Mouse (Mus musculus) adrenal gland, adult (tissue): ENCODE data around the gene Ubap2.

Experiments
- DNase-seq, 2 experiments: peaks; one replicate each; pipeline ENCODE4 v3.0.0; 2022 to 2023; ENCODE audit warnings: low spot score in 1 of 2; ENCODE audit not compliant: inconsistent age in 2 of 2

Ubap2 gene

DNA sequence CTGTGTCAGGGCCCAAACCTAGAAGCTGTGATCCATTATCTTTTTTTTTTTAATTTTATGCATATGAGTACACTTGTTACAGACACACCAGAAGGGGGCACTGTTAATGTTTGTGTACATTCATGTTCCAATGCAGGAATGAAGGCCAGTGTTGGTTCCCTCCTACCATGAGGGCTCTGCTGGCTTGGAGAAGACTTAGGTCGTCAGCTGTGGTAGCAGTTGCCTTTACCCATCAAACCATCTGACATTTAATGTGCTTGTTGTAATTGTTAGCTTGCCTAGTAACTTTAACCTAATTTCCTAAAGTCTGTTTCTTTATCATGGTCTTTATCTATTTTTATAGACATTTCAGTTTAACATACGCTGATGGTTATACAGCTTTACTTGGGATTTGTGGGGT lies 104.0 kb downstream of the Ubap2 start:
- DNase-seq, result no peak

DNA sequence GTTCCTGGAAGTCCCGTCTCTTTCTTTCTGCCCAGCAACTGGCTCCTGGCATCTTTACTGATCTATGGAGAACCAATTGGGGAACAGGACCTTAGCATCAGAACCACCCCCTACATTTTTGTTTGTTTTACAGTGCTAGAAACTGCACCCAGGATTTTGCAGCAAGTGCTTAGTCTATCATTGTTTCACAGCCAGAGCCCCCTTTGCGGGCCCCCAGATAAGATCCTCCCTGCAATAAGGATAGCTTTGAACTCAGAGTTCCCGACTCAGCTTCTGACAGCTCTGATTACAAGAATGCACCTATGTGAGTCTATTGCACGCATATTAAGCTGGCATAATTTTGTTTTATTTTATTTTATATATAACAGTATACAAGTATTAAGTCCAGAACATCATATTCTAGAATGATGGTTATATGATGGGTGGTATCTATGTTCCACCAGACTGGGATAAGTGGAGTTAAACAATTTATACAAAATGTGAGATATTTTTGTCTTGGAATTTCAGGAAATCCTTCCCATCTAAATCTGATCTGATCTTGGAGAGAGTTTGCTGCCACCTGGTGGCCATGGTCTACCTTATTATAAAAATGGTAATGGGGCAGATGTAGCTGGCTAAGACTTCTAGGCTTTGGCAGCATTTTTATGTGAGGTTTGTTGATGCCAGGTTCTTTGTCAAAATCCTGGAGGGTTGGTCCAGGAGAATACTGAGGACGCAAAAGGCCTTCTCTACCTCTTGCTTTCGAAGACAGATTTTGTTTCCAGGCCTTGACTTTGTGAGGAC lies 109.1 kb downstream of the Ubap2 start:
- peak; percentile 66 to 91 for DNase-seq

DNA sequence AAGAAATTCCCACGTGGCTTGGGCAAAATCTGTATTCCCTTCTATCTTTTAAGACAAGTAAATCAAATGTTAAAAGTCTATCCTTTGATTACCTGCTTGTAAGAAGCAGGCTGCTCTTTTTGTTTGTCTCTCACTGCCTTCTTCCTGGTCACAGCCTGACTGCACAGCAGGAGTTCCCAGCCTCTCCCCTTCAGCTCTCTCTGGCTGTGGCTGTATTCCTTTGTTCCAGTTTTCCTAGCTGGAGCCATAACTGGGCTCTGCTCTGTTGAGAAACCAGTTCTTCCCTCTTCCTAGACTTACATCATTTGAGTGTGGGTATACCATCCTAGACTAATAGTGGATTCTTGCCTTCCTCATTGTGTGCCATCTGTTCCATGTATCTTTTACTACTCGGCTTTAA lies 110.0 kb downstream of the Ubap2 start:
- no peak for DNase-seq

DNA sequence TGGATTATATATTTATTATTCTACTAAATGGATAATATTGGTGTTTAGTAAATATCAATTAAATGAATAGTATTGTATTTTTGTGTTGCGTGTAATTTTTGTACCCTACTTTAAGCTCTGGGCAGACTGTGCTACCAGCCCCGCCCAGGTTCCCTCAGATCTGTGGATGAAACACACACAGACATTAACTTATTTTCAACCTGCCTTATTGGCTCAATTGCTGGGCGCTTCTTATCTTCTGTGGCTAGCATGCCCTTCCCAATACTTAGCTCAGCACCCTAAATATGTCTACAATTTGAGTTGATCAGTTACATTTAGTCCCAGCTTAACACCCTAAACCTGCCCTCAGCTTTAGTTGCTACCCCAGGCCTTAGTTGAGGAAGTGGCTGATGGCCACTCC lies 113.7 kb downstream of the Ubap2 start:
- no peak for DNase-seq

DNA sequence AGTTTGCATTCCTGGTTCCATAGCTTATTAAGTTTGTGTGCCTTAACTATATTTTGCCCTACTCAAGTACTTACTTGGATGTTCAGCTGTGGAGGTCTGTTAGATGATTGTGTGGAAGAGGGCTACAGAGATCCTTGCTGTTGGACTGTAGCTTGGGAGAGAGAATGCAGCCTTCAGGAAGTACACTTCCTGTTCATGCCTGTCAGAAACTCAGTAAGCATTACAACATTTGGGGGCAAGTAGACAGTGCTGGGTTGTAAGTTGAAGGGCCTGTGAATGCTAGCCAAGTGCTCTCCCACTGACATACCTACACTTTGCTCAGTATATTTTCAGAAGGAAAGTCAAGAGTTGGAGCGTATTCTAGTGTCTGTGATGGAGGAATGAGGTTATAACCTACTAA lies 116.7 kb downstream of the Ubap2 start:
- no peak for DNase-seq

DNA sequence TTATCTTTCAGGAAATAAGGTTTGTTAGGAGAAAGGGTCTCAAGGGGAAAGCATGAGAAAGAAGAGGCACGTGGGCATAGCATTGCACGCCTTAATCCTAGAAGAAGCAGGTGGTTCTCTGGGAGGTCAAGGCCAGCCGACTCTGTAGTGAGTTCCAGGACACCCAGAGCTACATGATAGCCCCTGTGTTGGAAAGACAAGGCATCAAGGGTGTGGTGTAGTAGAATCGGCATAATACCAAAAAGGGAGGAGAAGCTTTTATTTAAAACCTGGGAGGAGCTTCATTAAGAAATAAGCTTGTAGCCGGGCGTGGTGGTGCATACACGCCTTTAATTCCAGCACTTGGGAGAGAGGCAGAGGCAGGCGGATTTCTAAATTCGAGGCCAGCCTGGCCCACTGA lies 118.0 kb downstream of the Ubap2 start:
- DNase-seq, result no peak

DNA sequence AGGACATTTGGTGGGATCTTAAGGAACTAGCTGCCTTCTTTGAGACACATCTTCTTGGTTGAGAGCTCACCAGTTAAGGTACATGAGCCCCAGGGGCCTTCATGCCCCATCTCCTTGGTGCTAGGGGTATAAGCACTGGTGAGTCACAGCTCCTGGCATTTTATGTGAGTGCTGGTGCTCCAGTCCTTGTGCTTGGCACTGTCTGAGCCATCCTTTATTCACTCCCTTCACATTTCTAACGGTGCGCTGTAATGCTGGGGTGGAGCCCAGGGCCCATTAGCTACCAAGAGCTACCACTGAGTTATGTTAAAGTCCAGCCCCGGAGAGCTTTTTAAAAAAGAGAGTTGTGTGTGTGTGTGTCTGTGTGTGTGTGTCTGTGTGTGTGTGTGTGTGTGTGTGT lies 121.8 kb downstream of the Ubap2 start:
- DNase-seq, result peak; percentile 71 to 81

DNA sequence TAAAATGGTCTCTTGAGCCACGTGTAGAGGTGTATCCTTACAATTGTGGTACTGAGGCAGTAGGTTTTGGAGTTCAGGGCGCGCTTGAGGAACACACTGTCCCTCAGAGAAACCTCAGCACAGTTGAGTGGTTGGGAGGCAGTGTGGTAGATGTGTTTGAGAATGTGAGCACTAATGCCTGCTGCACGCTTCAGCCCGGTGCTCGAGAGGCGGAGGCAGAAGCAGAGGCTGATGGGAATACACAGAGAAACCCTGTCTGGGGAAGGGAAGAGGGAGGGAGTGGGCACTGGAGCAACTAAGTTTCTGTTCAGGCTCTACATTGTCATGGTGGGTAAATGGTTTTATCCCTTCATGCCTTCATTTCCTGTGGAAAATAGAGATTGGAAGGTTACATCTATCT lies 123.8 kb downstream of the Ubap2 start:
- no peak for DNase-seq

DNA sequence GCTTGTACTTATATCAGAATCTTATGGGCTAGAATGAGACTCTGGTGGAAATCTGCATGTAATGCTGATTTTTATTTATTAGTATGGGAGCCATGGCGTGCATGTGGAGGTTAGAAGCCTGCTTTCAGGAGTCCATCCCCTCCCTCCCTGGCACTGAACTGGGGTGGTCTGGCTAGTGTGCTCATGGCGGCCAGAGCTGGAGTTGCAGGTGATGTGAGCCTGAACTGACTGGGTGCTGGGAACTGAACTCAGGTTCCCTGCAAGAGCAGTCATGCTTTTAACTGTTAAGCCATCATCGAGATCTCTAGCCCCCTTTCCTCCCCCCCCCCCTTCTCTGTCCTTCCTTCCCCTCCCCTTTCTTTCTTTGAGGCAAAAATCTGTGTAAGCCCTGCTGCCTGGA lies 125.1 kb downstream of the Ubap2 start:
- DNase-seq, result no peak
